Mouse (Mus musculus): Measurements from ENCODE around the gene Pakap.
A peak's percentile ranks its signal among the peaks of the same experiment; 100 is the strongest.

The Pakap gene

DNA sequence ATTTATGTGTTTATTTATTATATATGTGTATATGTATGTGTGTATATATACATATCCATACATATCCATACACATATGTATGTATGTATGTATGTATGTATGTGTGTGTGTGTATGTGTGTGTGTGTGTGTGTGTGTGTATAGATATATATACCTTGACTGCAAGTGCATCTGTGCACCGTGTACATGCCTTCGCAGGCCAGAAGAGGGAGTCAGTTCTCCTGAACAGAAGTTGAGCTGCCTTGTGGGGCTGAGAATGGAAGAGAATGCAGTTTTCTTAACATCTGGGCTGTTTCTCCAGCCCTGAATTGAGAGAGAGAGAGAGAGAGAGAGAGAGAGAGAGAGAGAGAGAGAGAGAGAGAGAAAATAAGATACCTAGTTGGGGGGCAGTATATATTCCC, 155.7 kb downstream of the Pakap start:
- peak; percentile 46 for DNase-seq

GRCm38 (mm10) chr4:57725569-57725968, 157.6 kb downstream of the Pakap start:
- DNase-seq, result no peak

DNA sequence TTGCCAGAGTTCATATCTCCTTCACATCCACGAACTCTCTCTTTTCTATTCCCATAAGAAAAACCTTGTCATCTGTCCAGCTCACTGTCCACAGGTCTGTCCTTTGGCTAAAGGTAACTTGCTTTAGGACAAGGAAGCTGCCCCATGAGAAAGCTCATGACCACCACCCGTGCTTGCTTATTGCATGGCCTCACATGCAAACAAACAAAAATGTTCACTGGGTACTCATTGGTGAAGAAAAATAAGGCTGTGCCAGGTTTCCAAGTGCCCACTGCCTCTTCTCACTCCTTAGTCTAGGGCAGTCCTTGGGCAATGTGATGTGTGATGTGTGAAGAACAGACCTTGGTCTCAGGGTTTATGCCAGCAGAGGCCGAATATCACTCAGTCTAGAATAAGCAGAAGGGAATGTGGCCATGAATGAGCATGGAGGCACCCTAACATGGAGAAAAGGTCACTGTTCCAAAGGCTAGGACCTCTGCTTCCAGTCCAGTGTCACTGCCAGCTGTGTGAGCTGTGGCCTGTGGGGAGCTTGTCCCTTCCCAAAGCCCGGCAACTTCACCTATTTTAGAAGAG, 160.7 kb downstream of the Pakap start:
- no peak for DNase-seq

- DNase-seq, result no peak
Observed at GRCm38 (mm10) chr4:57730047-57730446, 162.1 kb downstream of the Pakap start.

GRCm38 (mm10) chr4:57730801-57731598, 163.0 kb downstream of the Pakap start:
- peak; percentile 39 for DNase-seq

DNA sequence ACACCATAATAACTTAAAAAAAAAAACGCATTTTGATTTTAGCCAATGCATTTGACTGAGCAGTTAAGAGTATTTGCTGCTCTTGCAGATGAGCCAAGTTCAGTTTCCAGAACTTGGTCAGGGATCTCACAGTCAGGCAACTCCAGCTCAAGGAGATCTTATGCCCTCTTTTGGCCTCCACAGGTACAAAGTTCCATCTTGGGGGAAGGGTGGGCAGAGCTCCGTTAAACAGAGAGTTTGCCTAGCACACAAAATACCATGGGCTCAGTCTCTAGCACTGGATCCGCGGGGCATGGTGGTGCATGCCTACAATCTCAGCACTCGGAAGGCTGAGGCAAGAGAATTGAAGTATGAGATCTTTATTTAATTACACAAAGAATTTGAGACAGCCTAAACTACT, 164.4 kb downstream of the Pakap start:
- DNase-seq, result no peak

GRCm38 (mm10) chr4:57733445-57733844, 165.5 kb downstream of the Pakap start:
- no peak for DNase-seq

DNA sequence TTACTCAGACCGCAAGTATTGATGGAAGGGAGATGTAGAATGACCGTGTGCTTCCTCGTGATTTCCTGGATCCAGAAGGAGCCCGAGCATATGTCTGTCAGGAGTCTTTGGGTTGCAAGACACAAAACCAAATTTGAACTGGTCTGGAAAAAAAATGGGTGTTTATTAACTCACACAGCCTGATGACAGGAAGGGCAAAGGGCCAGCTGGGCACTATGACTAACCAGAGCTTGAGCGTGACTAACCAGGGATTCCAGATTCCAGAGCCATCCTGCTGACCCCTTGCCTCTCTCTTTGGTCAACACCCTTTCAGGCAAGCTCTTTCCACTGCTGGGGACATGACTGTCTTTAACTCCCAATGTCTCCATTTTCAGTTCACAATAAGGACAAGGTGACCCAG, 167.4 kb downstream of the Pakap start:
- DNase-seq, result no peak

- no peak for DNase-seq
Observed at GRCm38 (mm10) chr4:57738856-57739552, 171.0 kb downstream of the Pakap start.

GRCm38 (mm10) chr4:57743325-57743929, 175.4 kb downstream of the Pakap start:
- no peak for DNase-seq

- no peak for DNase-seq
Observed at GRCm38 (mm10) chr4:57750651-57751050, 182.7 kb downstream of the Pakap start.

- no peak for DNase-seq
Observed at GRCm38 (mm10) chr4:57751054-57751453, 183.1 kb downstream of the Pakap start.

DNA sequence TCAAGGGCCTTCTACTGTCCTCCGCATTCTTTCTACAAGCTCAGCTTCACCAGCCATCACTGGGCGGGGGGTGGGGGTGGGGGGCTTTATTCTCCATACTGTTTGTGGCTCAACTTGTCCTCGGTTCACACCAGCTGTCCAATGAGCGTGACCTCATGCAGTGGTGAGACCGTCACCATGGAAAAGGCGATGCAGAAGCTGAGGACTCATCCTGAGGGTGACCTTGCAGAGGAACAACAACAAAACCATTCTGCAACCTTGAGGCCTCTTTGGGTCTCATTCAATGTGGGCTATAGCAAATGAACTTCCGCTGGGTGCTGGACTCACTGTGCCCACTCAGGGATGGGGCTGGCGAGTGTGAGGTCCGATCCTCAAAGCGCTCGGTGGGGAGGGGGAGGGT, 183.6 kb downstream of the Pakap start:
- no peak for DNase-seq

DNA sequence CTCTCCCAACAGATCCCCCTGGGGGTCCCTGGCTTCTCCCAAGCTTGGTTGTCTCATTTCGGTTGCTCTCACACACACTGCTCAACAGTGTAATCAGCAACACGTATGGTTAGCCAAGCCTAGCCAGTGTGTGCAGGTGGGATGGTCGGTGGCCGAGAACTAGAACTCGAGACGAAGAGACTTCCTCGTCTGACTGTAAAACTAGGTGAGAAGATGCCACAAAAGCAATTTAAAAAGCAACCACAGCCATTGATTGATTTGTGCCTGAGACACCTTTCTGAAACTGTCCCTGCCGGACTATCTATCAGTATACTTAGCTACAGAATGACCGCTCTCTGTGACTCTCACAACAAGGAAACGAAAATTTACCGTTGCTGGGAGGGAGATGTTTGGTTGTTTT, 187.1 kb downstream of the Pakap start:
- no peak for DNase-seq

DNA sequence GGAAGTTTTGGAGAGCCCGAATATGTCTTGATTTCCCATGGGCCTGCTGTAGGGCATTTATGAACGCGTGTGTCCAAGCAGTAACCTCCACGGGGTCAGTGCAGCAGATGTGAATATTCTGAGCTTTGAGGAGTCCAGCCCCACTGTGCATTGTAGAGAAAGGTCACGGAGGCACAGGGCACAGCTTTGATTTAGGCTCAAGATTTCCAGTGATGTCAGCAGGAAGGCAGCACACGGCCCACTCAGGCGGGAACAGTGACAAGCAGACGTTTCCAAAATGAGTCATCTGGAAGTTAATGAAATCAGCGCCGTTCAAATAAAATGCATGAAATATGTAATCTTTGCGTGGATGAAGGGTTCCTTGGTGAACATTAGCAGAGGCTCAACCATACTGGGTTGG, 190.0 kb downstream of the Pakap start:
- no peak for DNase-seq

DNA sequence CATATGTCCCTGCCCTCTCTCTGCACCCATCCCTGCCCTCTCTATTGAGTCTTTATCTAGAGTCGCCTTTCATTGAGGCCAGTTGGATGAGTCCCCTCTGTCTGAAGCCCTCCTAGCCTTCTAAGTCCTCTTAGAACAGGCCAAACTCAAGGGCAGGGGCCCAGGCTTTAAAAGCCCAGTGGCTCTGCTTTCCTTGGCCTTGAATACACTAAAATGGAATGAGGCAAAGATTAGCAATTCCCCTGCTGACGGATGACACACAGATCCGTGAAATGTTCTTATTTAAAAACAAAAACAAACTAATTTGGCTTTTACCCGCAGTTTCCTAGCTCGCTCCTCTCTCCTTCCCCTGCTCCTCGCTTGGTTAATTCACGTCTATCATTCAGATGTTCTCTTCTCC, 194.4 kb downstream of the Pakap start:
- no peak for DNase-seq

DNA sequence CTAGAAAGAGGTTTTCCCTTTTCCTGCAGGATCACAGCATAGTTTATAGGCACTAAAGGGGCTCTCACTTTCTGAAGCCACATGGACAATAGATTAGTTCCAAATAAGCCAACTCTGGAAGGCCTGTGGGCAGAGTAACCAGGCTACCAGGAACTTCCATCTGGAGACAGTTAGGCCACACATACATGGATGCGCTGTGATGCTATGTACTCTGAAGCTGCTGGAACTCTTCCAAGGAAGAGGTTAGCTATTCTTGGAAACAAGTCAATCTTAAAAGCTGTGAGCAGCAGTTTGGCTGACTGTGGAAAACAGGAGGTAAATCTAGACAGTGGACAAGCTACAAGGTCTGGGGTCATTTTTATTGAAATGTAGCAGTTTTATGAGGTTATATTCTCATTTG, 196.4 kb downstream of the Pakap start:
- no peak for DNase-seq

DNA sequence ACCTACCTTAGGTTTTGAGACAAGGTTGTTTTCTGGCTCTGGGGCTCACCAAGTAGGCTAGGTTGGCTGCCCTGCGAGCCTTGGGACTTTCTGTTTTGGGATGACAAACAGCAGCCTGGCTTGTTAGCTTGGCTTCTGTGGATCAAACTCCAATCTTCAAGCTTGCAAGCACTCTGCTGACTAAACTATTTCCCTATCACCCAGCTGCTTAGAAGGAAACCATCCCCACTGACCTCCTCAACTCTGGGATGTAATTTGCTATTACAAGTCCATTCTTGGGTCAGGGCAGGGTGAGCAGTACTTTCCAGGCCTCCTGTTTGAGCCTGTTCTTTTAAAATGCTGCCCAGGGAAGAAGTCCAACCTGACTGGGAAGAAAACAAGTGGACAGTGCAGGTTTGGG, 196.9 kb downstream of the Pakap start:
- no peak for DNase-seq

DNA sequence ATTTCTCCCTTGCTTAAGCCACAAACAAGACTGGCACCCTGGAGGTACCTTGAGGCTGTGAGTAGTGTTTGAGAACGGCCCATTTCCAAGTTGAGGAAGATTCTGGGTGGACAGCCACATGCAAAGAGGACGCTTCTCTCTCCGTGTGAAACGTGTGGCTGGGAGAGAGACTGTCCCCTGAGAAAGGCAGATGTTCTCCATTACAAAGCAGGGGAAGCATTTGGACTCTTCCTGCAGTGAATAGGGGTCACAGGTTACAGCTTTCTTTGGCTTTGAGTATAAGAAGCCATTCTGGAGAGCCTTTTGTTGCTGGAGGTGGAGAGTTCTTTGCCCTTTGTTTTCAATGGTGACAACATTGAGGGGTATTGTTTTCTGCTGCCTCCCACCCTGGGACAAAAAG, 197.8 kb downstream of the Pakap start:
- no peak for DNase-seq

DNA sequence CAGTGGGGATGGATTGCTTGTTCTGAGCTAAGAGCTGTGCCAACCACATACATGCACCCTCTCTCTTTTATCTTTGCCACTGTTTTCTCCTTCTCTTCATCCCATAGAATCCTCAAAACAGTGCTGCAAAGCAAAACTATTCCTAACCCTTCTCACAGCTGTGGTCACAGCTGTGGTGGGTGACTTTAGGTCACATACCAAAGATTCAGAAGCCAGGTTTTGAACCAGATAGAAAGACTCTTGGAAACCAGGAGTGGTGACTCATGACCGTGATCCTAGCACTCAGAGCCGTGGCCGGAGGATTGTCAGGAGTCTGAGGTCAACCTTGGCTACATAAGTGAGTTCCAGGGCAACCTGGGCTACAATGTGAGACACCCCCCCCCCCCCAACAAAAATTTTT, 201.0 kb downstream of the Pakap start:
- no peak for DNase-seq

DNA sequence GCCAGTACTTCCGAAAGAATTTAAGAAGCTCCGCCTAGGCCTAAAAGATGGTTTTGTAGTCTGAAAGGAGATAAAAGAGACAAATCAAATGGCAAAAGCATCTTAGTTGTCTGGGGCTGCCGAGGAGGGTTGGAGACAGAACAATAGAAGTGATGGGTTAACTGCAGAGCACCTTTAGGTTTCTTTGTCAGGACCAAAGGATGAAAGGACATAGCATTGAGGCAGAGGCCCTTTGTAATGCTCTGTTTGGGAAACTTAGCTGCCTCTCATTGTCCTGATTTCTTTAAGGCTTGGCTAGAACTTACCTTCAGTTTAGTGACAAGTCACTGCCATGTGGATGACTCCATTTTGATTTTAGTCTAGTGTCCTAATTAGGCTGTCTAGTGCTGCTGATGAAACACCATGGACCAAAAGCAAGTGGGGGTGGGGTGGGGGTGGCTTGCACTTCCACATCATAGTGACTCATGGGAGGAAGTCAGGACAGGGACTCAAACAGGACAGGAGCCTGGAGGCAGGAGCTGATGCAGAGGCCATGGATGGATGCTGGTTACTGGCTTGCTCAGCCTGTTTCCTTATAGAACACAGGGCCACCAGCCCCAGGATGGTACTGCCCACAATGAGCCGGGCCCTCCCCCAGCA, 202.3 kb downstream of the Pakap start:
- no peak for DNase-seq

DNA sequence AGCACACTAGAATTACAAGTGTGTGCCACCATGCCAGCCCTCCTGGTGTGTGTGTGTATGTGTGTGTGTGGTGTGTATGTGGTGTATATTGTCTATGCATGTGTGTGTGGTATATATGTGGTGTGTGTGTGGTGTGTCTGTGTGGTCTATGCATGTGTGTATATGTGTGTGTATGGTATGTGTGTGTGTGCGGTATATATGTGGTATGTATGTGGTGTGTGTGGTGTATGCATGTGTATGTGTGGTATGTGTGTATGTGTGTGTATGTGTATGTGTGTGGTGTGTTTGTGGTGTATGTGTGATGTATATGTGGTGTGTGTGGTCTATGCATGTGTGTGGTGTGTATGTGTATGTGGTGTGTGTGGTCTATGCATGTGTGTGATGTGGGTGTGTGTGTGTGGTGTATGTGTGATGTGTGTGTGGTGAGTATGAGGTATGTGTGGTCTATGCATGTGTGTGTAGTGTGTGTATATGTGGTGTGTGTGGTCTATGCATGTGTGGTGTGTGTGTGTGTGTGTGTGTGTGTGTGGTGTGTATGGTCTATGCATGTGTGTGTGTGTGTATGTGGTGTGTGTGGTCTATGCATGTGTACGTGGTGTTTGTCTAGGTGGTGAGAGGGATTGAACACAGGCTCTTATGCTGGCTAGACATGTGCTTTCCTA, 203.7 kb downstream of the Pakap start:
- DNase-seq, result no peak

Data from thymus, postnatal 25 days (tissue).